Mouse (Mus musculus) forebrain, embryonic 11.5 days (tissue): ENCODE results near the gene Nom1. TPM values are rescaled to one million over a fixed set of nuclear protein-coding genes. Genes with fewer than 3 reads are reported as not detected.
"Not testable (repeated sequence)": the region's sequence is repeated elsewhere in the genome, so short reads cannot be mapped to it uniquely, and the experiment has no call there.

Experiments
- ATAC-seq: fragments of 200-750 bp; cut with Nextera tagmentation; replicated peaks from 2 replicates; pipeline ENCODE4 v1.8.0; 2017; ENCODE audit warnings: moderate TSS enrichment; ENCODE audit not compliant: low FRiP score
- DNase-seq: peaks from one replicate; pipeline ENCODE4 v3.0.0-alpha.2; 2017; ENCODE audit warnings: low spot score
- H3K27ac ChIP-seq: fragments of 300-500 bp; sonication (generic); 2 replicates; pipeline ENCODE4 v1.5.1; 2014; ENCODE audit warnings: low read depth, low read length
- H3K27me3 ChIP-seq: fragments of 300-500 bp; sonication (generic); 2 replicates; pipeline ENCODE4 v1.6.1; 2014; ENCODE audit warnings: mild to moderate bottlenecking, low read length, mixed read lengths; ENCODE audit not compliant: control insufficient read depth, insufficient read depth
- H3K36me3 ChIP-seq: fragments of 300-500 bp; sonication (generic); 2 replicates; pipeline ENCODE4 v1.6.1; 2014; ENCODE audit warnings: mild to moderate bottlenecking, low read length, moderate library complexity, mixed read lengths; ENCODE audit not compliant: control insufficient read depth, insufficient read depth
- H3K4me1 ChIP-seq: fragments of 300-500 bp; sonication (generic); replicated peaks from 2 replicates; pipeline ENCODE4 v1.6.1; 2014; ENCODE audit warnings: low read length, mixed read lengths; ENCODE audit not compliant: control insufficient read depth, insufficient read depth
- H3K4me2 ChIP-seq: fragments of 300-500 bp; sonication (generic); 2 replicates; pipeline ENCODE4 v1.6.1; 2014; ENCODE audit warnings: low read depth, mild to moderate bottlenecking, low read length, moderate library complexity, mixed read lengths; ENCODE audit not compliant: severe bottlenecking
- H3K4me3 ChIP-seq: fragments of 300-500 bp; sonication (generic); 2 replicates; pipeline ENCODE4 v1.5.1; 2014; ENCODE audit warnings: low read depth, low read length
- H3K9ac ChIP-seq: fragments of 300-500 bp; sonication (generic); 2 replicates; pipeline ENCODE4 v1.6.1; 2014; ENCODE audit warnings: low read length
- H3K9me3 ChIP-seq: fragments of 300-500 bp; sonication (generic); 2 replicates; pipeline ENCODE4 v1.6.1; 2016; ENCODE audit warnings: low read length, mixed read lengths; ENCODE audit not compliant: control insufficient read depth
- WGBS: fragments of 180-500 bp; shearing (Covaris S2); extraction: QIAGEN DNeasy Blood & Tissue Kit; methylation state at CpG from one replicate; pipeline ENCODE4 v1.1.7; 2014; 5-methylcytosine and 5-hydroxymethylcytosine counted together
- polyA plus RNA-seq: library from polyadenylated mRNA; unstranded; fragments of >200 nt; fragmentation: Nextera tagmentation; extraction: Ambion mirVana; gene quantifications from 2 replicates; pipeline ENCODE4 v1.2.1, GENCODE M21; 2014

Nom1 gene
- polyA plus RNA-seq, 1 experiment from 2014 or later, result 34.9 TPM

DNA sequence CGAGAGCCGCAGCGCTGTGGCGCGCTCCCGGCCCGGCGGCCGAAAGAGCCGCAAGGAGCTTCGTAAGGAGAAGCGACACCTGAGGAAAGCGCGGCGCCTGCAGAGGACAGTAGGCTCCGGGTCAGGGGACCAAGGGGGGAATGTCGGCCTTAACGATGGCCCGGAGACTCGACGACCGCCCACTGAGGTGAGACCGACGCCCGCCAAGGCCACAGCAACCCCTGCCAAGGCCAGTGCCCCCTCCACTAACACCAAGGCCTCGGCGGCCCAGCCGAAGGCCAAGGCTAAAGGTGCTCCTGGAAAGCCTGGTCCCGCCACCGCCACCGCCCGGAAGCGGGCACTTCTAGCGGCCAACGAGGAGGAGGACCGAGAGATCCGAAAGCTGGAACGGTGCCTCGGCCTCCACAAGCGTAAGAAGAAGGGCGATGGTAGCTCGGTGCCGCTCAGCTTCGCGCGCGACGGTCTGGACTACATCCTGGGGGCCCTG is 451 bp downstream of the Nom1 start:
- Histone ChIP-seq H3K9ac (peak overlapping the region; percentile 82), H3K4me3 (peak overlapping the region; percentile 91), H3K36me3 (peaks cover 2% of the 10 kb centered on the region; the same call in 1 of the 2 replicates), H3K4me1 (peaks cover 11% of the 10 kb centered on the region; the same call in 1 of the 2 replicates), H3K27me3 (no peaks in the 10 kb centered on the region; the same call in 1 of the 2 replicates), H3K27ac (no peak overlapping the region), H3K9me3 (no peaks in the 10 kb centered on the region), H3K4me2 (peak overlapping the region; percentile 84)
- DNase-seq (no peak), ATAC-seq (peak; percentile 69)
- 1% methylated on average over 48 of the region's 48 CpGs for WGBS

DNA sequence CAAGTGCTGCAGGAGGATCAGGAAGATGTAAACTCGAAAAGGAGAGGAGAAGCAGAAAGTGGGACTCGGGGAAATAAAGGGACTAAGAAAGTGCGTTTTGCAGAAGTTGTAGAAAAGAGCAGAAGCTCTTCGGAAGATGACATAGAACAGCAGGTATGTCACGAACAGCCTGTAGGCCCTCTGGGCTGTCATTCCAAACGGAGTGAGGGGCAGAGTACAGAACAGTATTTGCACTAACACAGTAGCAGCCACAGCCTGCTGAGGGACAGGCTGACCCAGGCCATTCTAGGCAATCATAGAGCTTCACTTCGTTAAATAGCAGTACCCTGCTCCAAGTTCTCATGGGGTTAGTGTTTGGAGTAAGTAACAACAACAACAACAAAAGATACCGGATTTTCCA is 1.0 kb downstream of the Nom1 start:
- no peak for ATAC-seq
- Histone ChIP-seq H3K4me1 (peaks cover 11% of the 10 kb centered on the region; the same call in 1 of the 2 replicates), H3K9ac (peak overlapping the region; percentile 82), H3K36me3 (peaks cover 3% of the 10 kb centered on the region; the same call in 1 of the 2 replicates), H3K27ac (no peak overlapping the region), H3K27me3 (no peaks in the 10 kb centered on the region; the same call in 1 of the 2 replicates), H3K9me3 (no peaks in the 10 kb centered on the region), H3K4me2 (peak overlapping the region; percentile 84), H3K4me3 (peak overlapping the region; percentile 91)
- DNase-seq, result no peak
- WGBS, result 53% methylated on average over 8 of the region's 8 CpGs

DNA sequence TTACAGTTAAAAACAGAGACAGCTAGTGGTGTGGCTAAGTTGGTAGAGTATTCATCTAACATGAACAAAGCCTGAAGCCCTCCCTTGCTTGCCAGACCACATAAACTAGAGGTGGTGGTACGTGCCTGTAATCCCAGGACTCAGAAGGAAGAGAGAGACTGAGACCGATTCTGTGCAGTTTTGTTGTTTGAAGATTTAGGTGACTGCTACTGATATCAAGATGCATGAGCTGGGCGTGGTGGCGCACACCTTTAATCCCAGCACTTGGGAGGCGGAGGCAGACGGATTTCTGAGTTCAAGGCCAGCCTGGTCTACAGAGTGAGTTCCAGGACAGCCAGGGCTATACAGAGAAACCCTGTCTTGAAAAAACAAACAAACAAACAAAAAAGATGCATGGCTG is 2.3 kb downstream of the Nom1 start:
- 92% methylated on average over 6 of the region's 6 CpGs for WGBS
- H3K4me3 ChIP-seq, H3K9me3 ChIP-seq, H3K36me3 ChIP-seq, H3K27me3 ChIP-seq, H3K4me2 ChIP-seq, ATAC-seq, H3K9ac ChIP-seq, DNase-seq, H3K27ac ChIP-seq: not testable (repeated sequence)
- peaks cover 11% of the 10 kb centered on the region; the same call in 1 of the 2 replicates for H3K4me1 ChIP-seq

DNA sequence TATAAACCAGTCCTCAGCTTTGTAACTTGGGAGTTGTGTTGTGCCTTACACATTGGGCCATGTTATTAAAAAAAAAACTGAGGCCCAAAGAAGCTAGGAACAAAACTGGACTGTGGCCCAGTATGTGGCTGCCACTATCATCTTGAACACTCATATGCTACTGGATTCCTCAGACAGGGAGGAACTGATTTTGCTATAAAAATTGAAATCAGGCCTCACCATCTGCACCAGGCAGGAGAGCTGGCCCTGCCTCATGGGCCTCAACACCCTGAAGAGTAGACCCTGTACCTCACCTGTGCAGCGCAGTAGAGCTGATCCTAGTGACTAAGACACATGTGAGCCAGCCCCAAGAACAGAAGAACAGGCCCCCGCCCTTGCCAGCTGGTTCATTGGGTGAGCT is 10.8 kb downstream of the Nom1 start:
- Histone ChIP-seq H3K27ac (no peak overlapping the region), H3K36me3 (peaks cover 8% of the 10 kb centered on the region), H3K27me3 (no peaks in the 10 kb centered on the region), H3K4me1 (no peaks in the 10 kb centered on the region), H3K9ac (no peak overlapping the region), H3K9me3 (no peaks in the 10 kb centered on the region), H3K4me3 (no peak overlapping the region), H3K4me2 (no peak overlapping the region)
- ATAC-seq, result no peak
- WGBS, result 96% methylated on average over 2 of the region's 2 CpGs
- DNase-seq, result no peak

DNA sequence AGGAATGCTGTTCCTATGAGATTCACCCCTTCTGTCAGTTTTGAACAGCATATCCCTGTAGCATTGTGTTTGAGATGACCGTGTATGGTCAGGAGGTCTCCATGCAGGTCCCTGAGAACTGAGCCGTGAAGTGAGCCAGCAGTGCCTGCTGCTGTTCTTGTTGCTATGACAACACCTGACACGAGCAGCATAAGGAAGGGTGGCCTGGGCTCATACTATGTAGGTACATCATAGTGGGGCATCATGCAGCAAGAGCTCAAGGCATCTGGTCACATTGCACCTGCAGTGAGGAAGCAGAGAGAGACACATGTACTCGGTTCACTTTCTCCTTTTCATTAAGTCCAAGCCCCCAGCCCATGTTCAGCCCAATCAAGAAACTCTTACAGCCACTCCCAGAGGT is 17.9 kb downstream of the Nom1 start:
- Histone ChIP-seq H3K4me2 (no peak overlapping the region), H3K4me3 (no peak overlapping the region), H3K9ac (no peak overlapping the region), H3K4me1 (no peaks in the 10 kb centered on the region), H3K36me3 (peaks cover 2% of the 10 kb centered on the region), H3K9me3 (no peaks in the 10 kb centered on the region), H3K27me3 (no peaks in the 10 kb centered on the region), H3K27ac (no peak overlapping the region)
- ATAC-seq (no peak), DNase-seq (no peak)
- 81% methylated on average over 4 of the region's 4 CpGs for WGBS

DNA sequence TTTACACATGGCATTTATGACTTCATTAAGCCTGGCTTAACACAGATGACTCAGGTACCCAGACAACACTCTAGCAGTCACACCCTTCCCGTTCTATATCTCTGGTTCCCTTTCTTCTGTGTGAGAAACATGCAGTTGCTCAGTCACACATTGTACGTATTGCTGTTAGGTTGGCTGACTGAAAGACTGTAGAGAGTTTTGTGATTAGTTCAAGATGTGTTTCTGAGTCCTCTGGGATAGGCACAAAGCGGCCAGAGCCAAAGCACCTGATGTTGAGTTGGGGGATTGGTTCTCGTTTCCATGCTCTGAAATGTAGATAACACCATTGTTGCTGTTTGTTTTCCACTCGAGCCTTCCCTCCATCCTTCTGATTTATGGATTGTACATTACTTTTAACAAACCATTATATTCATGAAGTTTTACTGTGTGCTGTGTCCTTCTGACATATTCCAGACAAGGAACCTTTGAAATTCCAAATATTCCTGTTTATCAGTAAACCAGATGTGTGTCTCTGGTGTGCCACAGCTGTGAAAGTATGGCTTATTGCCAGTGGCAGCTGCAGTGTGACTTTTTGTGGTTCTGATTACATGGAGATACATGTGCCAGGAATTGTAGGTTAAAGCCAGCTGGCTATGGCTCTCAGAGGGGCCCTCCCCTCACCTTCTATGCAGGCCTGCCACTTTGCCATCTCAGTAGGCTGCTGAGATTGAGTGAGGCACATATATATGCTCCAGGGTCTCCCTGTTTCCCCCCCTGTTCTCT is 22.6 kb downstream of the Nom1 start:
- no peaks in the 10 kb centered on the region for H3K27me3 ChIP-seq
- H3K9ac ChIP-seq, result no peak overlapping the region
- H3K4me3 ChIP-seq, result no peak overlapping the region
- no peaks in the 10 kb centered on the region for H3K4me1 ChIP-seq
- H3K4me2 ChIP-seq, result no peak overlapping the region
- ATAC-seq (no peak), DNase-seq (no peak)
- WGBS, result 80% methylated on average over 5 of the region's 5 CpGs
- no peaks in the 10 kb centered on the region for H3K9me3 ChIP-seq
- H3K27ac ChIP-seq, result no peak overlapping the region
- H3K36me3 ChIP-seq, result no peaks in the 10 kb centered on the region; the same call in none of the 2 replicates

DNA sequence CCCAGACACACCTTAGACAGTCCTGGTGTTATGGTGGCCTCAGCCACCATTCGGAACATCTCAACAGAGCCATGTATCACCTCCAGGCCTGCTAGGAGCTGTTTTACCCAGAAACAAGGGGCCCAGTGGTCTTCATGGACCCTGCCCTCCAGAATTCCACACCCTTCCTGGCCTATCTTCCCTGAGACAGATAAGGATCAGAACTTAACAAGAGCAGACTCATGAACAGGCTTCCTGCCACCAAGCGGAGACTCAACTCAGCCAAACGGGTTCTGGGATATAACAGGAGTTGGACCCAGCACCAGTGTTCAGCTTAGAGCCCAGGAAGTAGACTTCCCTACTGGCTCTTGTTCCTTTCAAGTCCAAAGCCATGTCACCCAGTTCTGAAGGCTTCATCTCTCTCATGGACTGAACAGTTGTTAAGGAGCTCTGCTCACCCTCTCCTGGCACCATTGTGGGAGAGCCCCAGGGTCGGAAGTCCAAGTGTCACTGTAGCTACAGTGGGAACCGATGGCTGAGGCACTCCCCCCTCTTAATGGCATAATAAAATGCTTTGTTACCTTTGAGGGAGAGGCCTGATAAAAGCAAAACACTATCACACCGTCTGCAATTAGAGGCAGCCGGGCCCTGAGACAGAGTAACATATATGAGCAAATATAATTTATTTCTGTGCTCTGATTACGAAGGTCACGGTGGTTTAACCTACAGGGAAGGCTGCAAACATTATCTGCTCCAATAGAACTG is 28.7 kb downstream of the Nom1 start:
- no peak overlapping the region for H3K4me2 ChIP-seq
- no peak overlapping the region for H3K27ac ChIP-seq
- no peaks in the 10 kb centered on the region; the same call in 1 of the 2 replicates for H3K4me1 ChIP-seq
- no peaks in the 10 kb centered on the region for H3K9me3 ChIP-seq
- H3K27me3 ChIP-seq, result peaks cover 20% of the 10 kb centered on the region
- no peak for ATAC-seq
- no peaks in the 10 kb centered on the region for H3K36me3 ChIP-seq
- no peak overlapping the region for H3K9ac ChIP-seq
- WGBS, result 77% methylated on average over 9 of the region's 9 CpGs
- DNase-seq, result no peak
- no peak overlapping the region for H3K4me3 ChIP-seq

DNA sequence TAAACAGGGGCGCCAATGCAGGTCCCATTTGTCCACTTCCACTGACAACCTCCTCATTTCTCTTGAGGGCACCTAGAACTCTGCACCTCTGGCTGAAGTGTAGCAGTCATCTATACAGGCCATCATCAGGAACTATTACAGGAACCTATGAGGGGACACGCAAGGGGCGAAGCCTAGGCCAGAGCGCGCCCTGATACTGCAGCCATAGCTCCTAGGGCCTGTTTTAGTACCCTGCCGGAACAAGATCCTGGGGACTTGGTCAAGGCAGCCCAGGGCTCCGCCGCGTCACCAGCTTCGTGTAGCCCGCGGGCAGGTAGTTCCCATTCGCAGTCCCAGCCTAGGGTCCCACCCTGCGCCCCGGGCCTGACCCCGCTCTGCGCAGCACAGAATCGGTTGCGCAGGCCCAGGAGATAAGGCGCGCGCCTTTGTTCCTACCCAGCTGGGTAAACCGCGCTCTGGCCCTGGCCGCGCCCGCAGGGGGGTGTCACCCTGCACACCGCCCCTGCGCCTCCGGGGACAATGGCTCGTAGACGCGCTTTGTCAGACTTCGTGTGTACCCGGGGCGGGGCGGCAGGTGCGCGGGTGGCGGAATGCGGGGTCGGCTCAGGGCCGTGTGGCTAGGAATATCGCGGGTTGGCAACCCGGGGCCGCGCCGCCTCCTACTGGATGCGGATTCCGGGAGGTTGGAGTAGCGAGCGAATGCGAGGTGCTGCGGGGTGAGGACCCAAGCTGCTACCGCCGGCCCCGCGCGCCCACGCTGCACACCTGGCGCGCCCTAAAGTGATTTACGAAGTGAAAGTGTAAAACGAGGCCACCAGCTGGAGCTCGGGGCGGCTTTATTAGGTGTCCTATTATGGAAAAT is 33.3 kb downstream of the Nom1 start:
- Histone ChIP-seq H3K9me3 (no peaks in the 10 kb centered on the region), H3K4me1 (peaks cover 4% of the 10 kb centered on the region; the same call in 1 of the 2 replicates), H3K4me3 (peak overlapping the region; percentile 35), H3K36me3 (no peaks in the 10 kb centered on the region), H3K27me3 (peaks cover 66% of the 10 kb centered on the region), H3K9ac (no peak overlapping the region), H3K27ac (no peak overlapping the region), H3K4me2 (peak overlapping the region; percentile 62)
- DNase-seq (peak; percentile 62), ATAC-seq (peak; percentile 49)
- WGBS, result 3% methylated on average over 67 of the region's 67 CpGs
